Mouse (Mus musculus) skeletal muscle tissue, adult 2 months (tissue): ENCODE results near the gene Ubl4b.

Source experiments
- DNase-seq: peaks from one replicate; pipeline ENCODE4 v3.0.0-alpha.2; 2012; ENCODE audit warnings: low read depth, low spot score

The Ubl4b gene

DNA sequence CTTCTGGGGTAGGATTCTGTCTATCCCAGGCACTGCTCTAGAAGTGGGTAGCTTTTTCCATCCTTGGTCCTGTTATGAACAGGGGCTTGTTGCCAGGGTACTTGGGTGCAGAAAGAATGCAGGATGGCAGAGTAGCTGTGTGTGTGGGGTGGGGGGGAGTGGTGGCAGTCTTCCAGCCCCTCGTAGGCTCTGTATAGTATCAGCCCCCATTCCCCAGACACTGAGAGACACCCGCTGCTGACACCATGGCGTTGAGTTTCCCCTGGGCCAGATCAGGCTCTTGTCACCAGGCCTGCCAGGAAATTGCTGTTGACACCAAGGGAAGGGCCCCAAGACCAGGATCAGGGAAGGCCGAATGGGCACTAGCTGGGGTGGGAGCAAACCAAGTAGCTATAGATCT lies 13.8 kb upstream of the Ubl4b start:
- DNase-seq = no peak

DNA sequence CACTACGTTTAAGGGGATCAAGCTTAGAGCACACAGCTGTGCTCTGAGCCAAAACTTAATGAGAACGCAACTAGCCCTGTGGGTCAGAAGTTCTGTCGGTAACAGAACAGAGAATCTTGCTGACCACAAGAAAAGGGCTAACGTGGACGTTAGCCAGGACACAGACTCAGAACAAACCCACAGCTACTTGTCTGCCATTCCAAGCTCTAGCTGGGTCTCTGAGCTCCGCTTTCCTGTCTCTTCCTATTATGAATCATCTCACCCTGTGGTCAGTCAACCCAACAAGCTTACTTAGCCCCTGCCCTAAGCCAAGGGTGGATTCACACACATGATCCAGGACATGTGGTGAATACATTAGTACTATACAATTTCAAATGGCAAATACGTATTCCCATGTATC lies 12.9 kb upstream of the Ubl4b start:
- DNase-seq = no peak

DNA sequence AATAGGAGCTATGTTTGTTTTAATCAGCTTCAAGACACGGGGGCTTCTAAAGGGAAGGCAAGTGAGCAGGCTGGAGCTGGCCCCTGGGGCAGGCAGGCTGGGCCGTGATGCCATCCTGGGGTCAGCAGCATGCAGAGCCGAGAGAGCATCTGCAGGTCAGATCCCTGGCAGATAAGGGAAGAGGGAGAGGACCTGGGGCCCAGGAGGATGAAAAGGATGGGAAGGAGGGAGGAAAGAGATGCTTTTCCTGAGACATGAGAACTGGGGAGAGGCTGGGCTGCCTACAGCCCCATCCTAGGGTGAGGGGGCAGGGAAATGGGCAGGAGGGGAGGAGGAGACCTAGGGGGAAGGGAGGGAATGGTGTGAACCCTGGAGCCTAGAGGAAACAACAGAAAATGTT lies 10.5 kb upstream of the Ubl4b start:
- DNase-seq = no peak

DNA sequence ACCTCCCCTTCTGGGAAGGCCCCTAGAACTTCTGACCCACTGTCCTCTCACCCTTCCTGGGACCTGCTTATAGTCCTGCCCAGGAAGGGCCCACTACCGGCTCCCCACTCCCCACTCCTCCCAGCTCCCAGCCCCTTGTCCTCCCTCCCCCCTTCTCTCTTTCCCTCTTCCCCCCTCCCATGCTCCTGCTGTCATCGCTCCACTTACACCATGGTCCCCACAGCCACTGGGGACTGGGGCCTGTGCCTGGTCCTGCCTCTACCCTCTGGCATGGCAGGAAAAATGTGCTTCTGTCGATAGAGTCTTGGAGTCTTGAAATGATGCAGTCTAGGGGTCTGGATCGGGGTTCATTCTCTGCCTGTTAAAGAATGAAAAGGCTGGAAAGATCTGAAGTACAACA lies 9.0 kb upstream of the Ubl4b start:
- no peak for DNase-seq

DNA sequence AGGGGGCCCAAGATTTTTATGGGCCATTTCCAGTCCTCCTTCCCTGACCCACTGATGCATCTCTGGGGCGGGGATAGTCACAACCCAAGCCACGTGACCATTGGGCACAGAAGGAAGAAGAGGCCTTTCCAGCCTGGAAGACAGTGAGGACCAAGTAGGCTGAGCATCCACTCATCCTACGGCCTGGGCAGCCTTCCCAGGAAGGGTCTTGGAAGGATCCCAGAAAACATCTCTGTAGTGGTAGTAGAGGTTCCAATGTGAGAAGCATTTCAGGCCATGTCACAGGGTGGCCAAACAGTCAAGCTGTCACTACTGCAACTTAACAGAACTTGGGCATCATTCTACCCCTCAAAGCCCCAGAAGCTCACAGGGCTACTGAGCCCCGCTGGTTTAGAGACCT lies 7.7 kb upstream of the Ubl4b start:
- no peak for DNase-seq

DNA sequence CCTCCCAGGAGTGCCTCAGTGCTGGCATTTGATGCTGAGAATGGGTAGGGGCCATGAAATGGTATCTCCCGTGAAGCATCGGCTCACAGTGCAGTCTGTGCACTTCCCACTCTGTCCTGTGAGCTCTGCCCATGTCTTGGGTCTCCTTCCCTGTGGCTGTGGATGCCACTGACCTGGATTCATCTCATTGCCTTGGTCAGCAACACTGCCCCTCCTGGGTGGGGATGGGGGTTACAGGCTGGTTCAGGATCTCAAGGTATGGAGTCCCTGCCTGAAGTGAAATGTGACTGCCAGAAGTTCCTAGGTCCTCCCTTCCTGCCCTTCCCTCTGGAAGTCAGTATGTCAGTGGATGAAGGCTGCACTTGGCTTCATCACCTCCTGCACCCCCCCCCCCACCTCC lies 7.2 kb upstream of the Ubl4b start:
- DNase-seq = no peak

DNA sequence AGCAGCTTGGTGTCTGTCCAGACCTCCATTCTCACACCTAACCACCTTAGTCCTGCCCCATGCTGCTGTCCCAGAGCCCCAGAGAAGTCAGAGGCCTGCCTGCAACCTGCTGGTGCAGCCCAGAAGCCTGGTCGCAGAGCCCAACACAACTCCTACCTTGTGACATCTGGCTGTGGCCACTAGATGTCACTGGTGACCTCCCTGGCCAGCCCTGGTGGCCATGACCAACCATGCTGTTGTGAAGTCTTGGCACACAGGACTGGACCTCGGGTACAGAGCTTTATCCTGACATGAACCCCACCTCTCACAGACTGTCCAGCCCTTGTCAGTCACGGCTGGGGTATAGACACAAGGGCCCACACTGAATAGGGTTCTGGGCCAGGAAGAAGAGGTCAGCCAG lies 4.3 kb upstream of the Ubl4b start:
- DNase-seq = peak; percentile 74

DNA sequence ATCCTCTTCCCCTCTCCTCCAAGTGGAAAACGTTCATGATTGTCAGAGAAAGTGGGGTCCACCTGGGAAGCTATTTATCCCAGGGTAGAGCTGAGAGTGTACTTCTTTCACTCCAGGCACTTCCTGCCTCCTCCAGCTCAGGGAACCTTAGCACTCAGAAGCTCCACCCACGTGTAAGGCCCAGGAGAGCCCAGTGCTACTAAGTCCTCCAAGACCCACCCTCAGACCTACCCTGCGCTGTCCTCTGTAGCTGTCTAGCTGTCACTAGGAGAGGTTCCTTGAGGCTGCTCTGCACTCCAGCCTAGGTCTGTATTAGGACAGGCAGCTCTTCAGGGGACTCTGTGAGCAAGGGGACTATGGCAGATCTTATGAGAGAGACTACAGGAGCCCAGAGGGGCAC lies 3.9 kb upstream of the Ubl4b start:
- DNase-seq = no peak

DNA sequence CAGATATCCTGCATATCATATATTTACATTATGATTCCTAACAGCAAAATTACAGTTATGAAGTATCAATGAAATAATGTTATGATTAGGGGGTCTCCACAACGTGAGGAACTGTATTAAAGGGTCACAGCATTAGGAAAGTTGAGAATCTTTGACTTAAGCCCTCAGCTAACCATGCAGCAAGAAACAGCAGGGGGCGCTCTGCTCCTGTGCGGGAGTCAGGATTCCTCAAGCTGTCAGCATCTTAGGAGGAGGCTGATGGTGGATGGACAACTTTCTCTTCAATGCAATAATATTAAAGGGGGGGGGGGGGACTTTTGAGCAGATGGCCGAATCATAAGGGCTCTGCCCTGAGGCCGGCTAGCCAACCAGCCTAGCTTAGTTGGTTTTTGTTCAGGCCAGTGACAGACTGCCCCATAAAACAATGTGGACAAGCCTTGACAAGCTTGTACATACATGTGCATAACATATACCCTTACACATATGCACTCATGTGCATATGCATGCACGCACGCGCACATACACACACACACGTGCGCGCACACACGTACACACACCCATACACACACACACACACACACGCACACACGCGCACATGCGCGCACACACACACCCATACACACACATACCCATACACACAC lies 4.3 kb downstream of the Ubl4b start:
- DNase-seq = peak; percentile 22

DNA sequence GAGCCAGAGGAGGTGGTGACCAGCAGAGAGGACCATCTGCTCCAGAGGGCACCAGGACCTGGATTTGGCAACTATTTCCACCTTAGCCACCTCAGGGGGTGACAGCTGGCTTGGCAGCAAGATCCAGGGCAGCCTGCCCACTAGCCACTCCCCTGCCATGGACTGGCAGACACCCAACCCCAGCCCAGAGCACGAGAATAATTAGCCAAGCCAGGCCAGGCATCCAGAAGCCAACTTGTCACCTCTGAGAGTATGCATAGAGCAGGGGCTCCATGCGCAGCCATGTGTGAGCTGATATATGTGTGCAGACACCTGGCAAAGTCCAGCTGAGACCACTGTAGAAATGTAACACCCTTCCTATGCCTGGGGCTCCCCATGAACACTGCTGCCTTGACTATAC lies 7.9 kb downstream of the Ubl4b start:
- no peak for DNase-seq

DNA sequence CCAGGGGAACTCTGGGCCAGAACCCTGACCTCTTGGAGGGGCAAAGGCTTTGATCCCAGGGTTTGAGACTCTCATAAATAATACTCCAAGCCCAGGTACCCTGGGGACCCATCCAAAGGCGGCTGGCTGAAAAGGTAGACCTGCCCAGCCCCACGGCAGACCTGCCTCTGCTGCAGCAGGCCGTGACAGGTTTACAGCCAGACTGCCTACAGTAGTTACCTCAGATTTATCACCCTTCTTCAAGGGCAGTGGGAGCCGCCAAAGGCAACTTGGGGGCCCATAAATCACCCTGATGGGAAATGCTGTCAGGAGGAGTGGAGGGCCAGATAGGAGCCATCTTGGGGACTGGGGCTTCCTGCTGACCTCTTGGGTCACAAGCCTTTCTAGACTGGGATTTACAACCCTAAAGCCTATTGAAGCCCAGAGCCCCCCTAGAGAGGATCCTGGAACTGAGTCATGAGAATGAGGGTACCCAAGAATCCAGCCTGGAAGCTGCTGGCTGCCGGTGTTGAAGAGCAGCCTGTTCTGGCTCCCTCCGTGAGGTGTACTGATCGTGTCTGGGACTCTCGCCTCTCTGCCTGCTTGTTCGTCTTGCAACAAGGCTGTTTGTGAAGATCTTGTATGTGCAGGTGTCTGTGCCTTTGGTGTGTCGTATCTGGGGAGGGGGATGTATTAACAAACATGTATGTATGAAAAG lies 9.0 kb downstream of the Ubl4b start:
- no peak for DNase-seq

DNA sequence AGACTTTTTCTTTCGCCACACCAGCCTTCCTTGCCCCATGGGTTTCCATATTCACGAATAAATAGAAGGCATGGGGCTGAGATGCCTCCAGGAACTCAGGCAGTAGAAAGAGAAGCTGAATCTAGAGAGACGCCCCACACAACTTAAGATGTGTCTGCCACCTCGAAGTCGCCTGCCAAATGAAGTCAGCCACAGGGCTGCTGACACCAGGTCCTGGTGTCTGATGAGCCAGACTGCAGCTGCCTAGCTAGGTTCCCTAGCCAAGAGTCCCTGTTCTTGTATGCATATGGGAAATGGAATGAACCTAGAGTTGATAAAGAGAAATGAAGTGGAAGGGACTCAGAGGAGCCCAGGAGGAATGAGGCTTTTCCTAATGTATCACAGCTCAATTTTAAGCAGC lies 9.6 kb downstream of the Ubl4b start:
- DNase-seq = no peak

DNA sequence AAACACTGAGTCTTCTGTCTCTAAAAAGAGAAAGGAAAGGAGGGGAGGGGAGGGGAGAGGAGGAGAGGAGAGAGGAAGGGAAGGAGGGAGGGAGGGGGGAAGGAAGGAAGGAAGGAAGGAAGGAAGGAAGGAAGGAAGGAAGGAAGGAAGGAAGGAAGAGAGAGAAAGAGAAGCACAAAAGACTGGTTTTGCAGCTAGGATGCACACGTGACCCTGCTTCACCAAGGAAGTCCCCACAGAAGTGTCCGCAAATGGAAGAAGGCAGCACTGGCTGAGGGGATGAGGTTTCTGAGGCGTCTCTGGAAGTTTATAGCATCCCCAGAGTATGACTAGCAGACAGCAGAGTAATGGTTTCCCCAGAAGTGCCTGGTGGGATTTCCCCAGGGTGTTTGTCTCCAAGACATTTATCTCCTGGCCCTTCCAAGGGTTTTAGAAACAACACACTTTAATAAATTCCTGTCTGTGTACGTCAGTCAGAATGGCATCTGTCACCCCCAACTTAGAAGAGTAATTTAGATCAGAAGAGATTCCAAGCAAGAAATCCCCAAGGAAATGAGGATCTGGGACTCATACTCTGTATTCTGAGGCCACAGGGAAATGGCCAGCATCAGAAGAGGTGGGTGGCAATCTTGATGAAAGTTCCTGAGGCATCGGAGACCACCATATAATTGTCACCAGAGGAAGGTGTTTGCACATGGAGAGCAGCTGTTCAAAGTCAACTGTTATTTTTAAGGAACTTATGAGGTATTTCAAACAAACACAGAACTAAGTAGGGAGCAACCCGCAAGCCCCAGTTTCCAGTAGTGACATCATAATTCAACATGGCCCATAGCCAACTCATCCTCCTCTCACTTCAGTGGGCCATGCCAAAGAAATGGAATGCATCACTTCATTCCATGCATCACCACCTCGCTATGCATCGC lies 11.5 kb downstream of the Ubl4b start:
- DNase-seq = no peak

DNA sequence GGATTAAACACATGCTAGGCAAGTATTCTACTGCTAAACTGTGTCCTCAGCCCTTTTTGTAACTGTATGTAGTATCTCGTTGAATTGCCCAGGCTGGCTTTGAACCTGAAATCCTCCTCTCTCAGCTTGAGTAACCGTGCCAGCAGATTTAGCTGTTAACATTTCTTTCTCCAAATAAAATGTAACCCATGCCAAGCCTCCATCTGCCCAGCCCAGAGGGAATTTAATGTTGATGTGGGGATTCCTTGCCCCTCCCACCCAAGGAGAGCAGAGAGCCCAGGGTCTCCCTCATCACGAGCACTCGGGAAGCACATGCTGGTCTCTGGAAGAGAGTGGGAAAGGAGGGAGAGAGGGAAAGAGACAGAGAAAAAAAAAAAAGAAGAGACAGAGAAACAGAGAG lies 12.3 kb downstream of the Ubl4b start:
- DNase-seq = no peak

DNA sequence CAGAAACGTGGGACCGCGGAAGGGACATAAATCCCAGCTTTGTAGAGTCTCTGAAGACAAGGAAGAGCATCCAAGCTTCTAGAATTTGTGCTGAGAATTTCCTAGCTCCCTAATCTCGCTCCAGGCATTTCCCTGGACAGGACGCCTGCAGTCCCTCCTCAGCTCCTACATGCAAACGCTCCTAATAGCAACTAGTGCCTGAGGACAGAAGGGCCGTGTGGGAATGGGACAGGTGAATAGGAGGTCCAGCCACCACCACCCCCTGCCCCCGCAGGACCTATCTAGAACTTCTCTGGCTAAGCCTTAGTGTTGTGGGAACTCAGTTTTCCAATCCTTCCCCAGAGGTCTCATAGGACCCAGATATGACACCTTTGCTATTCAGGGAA lies 17.4 kb downstream of the Ubl4b start:
- DNase-seq = no peak

DNA sequence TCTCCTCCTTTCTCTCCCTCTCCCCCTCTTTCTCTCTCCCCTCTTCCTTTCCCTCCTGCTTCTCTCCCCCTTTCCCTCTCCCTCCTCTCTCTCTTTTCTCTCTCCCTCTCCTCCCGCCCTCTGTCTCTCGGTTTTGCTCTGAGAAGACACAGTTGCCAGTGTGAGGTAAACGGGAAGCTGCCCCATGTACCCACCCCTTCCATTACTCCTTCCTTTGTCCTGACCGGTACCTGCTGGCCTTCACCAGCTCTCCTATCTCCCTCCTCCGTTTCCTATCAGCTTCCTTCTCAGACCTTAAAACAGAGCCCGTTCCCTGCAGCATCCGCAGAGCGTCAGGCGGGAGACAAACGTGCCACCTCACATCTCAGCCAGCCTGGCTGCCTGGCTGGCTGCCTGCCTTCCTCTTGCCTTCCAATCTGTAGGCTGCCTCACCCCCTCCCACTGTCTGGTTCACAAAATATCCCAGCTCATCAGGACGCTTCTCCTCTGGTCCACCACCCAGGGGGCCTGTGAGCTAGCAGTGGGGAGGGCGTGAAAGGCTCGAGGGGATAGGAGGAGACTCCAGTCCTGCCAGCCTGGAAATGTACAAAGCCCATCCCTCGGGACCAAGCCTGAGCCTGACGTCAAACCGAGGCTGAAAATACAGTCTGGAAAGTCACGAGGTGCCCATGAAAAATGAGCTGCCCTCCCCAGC lies 17.9 kb downstream of the Ubl4b start:
- DNase-seq = peak; percentile 11

DNA sequence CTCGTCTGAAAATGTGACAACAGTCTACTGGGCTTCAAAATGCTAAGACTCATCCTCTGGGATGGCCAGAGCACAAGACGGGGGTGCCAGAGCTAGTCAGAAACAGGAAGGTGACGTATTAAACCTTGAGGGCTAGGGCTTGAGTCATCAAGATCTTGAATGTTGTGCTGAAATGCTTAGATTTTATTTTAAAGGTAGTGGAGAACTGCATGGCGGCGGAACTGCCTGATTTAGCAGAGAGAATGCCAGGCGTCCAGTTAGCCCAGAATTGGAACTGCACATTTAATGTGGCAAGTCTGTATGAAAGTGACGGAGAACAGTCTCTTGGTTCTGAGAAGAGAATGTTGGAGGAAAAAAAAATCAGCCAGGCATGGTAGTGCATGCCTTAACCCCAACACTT lies 19.9 kb downstream of the Ubl4b start:
- no peak for DNase-seq

DNA sequence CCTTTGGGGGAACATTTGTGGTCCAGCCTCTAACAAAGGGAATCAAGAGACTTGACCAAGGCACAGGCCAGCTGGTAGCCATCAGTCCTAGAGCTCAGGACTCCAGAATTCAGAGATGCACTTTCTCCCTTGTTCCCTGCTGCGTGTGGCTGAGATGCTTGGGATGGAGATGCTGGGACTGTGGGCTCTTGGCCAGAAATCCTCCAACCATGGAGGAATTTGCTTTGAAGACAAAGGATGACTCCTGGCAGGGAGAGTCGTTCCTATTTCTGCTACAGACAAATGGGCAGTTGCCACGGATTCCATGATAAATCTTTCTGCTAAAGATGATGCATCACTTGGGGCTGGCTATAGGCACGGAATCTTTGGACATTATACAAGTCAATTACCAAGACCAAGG lies 21.3 kb downstream of the Ubl4b start:
- no peak for DNase-seq

DNA sequence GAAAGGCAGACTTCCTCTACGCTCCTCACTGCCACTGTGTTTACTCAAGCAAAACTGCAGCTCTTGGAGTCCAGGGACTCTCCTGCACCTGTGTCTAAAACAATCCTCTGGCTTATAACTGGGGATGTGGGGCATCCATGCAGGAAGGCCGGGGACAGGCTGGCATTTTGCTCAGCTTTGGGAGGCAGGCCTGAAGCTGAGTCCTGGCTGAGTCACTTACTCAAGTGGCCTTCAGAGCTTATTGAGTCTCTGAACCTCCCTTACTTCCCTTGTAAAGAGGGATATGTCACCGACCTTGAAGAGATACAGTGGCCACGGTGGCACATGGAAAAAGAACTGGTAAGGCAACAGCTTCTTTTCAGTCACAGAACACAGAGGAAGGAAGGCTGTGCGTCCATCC lies 24.3 kb downstream of the Ubl4b start:
- DNase-seq = no peak

DNA sequence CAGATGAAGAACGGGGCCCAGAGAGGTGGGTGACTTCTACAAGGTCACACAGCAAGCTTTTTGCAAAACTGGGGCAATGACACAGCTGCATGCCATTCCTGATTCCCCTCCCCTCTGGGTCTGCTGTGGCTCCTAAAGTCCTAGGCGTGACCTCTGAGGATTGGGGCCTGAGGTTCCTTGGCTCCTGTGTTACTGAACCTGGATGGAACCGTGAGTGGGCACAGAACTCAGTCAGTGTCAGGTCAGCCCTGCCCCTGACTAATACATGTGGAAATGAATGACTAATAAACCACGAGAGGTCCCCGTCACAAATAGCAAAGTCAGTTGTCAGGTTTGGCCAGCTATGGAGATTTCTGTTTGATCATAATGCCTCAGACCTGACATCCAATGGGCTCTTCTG lies 25.7 kb downstream of the Ubl4b start:
- DNase-seq = no peak

DNA sequence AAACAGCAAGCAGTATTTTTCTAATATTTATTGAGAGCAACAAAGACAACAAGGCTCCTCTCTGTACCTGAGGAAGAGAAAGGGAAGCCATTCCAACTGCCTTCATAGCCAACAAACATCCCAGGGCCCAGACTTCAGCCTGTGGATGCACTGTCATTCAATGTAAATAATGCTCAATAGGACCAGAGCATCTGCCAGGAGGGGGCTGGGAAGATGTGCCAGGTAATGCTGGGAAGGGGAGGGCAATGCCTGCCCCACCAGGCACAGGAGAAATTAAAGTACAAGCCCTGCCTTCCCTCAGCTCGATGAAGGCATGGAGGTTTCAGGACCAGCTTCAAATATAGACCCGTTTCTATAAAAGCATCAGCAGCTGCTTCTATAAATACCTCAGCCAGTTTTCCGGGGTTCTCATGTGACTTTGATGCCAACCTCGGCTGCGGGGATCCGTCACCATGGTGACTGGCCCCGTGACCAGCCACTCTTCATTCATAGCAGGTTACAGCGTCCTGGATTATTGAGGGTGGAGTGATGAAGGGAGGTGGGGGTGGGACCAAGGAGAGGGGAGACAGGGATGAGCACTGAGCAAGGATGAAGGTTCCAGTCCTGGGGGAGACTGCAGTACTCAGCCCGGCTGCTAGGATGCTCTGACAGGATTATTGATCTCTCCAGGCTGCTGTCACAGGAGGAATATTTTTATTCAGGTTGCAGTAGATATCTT lies 26.3 kb downstream of the Ubl4b start:
- DNase-seq = peak; percentile 8

DNA sequence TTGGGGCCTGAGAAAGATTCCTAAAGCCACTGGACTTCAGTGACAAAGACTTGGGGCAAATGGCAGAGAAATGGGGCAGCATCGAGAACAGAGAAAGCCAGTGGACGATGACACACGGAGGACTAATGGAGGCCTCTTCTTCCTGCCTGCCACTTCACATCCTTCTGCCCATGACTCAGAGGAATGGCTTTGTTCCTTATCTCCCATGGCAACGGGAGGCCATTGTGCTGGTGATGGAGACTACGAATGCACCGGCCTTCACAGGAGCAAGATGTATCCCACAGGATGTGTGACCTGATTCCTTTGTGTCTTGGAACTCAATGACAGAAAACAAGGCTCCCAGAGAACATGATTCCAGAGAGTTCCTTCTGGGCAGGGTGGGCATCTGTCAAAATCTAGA lies 30.3 kb downstream of the Ubl4b start:
- DNase-seq = no peak
